Mouse (Mus musculus) ES-Bruce4 (cell line): ENCODE results near the gene Zmym2.

Experiments
- CTCF ChIP-seq: IDR thresholded peaks from one replicate; pipeline ENCODE4 v1.8.1; 2011; ENCODE audit warnings: low read depth, low read length
- EP300 ChIP-seq: IDR thresholded peaks from 2 replicates; pipeline ENCODE4 v1.6.1; 2011; ENCODE audit warnings: low read depth, low read length; ENCODE audit not compliant: insufficient read depth

- TF ChIP-seq CTCF (no peak), EP300 (no peak)
These were observed 41.9 kb upstream of the Zmym2 start for GRCm38 (mm10) chr14:56844507-56844906.
